Mouse (Mus musculus) C2C12 (cell line): ENCODE results near the gene Olfr668. TPM values are rescaled to one million over a fixed set of nuclear protein-coding genes. Genes with fewer than 3 reads are reported as not detected.

Experiments
- H3K27me3 ChIP-seq: one replicate; pipeline ENCODE4 v1.6.1; 2011; ENCODE audit not compliant: control insufficient read depth, insufficient read depth, insufficient read length
- H3K36me3 ChIP-seq: one replicate; pipeline ENCODE4 v1.6.1; 2011; ENCODE audit not compliant: control insufficient read depth, insufficient read depth
- H3K4me3 ChIP-seq: one replicate; pipeline ENCODE4 v1.5.1; 2011; ENCODE audit warnings: mild to moderate bottlenecking, control low read depth; ENCODE audit not compliant: poor library complexity, insufficient read depth, severe bottlenecking
- H3K79me2 ChIP-seq: one replicate; pipeline ENCODE4 v1.6.1; 2011; ENCODE audit not compliant: control insufficient read depth, insufficient read depth
- H3K79me3 ChIP-seq: one replicate; pipeline ENCODE4 v1.6.1; 2011; ENCODE audit warnings: low read depth, control low read depth
- H3ac ChIP-seq: one replicate; pipeline ENCODE3; 2011; ENCODE audit warnings: low read depth; ENCODE audit not compliant: control insufficient read depth, insufficient read length
- CEBPB ChIP-seq: IDR thresholded peaks from one replicate; pipeline ENCODE4 v1.6.1; 2011; ENCODE audit warnings: low read depth, mild to moderate bottlenecking, control low read depth, moderate library complexity
- CTCF ChIP-seq: IDR thresholded peaks from one replicate; pipeline ENCODE4 v1.5.1; 2011; ENCODE audit not compliant: control insufficient read depth, insufficient read depth, insufficient read length
- FOSL1 ChIP-seq: IDR thresholded peaks from one replicate; pipeline ENCODE4 v1.8.0; 2011; ENCODE audit warnings: mild to moderate bottlenecking, low read length; ENCODE audit not compliant: poor library complexity, insufficient read depth, severe bottlenecking
- MAX ChIP-seq: IDR thresholded peaks from one replicate; pipeline ENCODE4 v1.6.1; 2011; ENCODE audit warnings: mild to moderate bottlenecking, control low read depth
- MYOD1 ChIP-seq: IDR thresholded peaks from one replicate; pipeline ENCODE4 v1.6.1; 2011; ENCODE audit warnings: low read depth; ENCODE audit not compliant: control insufficient read depth, insufficient read length
- MYOG ChIP-seq: IDR thresholded peaks from one replicate; pipeline ENCODE4 v1.6.1; 2011; ENCODE audit not compliant: control insufficient read depth, insufficient read length; ENCODE audit errors: extremely low read depth
- USF1 ChIP-seq: IDR thresholded peaks from one replicate; pipeline ENCODE4 v1.6.1; 2011; ENCODE audit warnings: low read depth, mild to moderate bottlenecking, control low read depth, moderate library complexity
- polyA plus RNA-seq: library from polyadenylated mRNA; unstranded; fragments of >200 nt; fragmentation: generic; extraction: Trizol; gene quantifications from one replicate; pipeline ENCODE4 v1.2.1, GENCODE M21; 2012; ENCODE audit warnings: missing spikeins

Olfr668 gene
- polyA plus RNA-seq, 1 experiment: not detected

- H3K4me3 ChIP-seq: no peak within 1 kb of the TSS
- H3K36me3 ChIP-seq: no peaks in the 10 kb centered on the region
- H3K79me2 ChIP-seq: no peaks in the 10 kb centered on the region
- H3K79me3 ChIP-seq: no peaks in the 10 kb centered on the region
- H3ac ChIP-seq: no peak within 1 kb of the TSS
- no peaks in the 10 kb centered on the region for H3K27me3 ChIP-seq
- TF ChIP-seq CTCF (no peak), MYOG (no peak), FOSL1 (no peak), USF1 (no peak), CEBPB (no peak), MYOD1 (no peak), MAX (no peak)
Measured at GRCm38 (mm10) chr7:104895852-104896251, 32.0 kb downstream of the Olfr668 start, which contains the start of gene Olfr666. Gene Olfr666 (minus strand): TSS chr7:104895952.

GRCm38 (mm10) chr7:104877731-104878130, 50.1 kb downstream of the Olfr668 start, which contains the start of gene Olfr665:
Gene Olfr665 (plus strand): TSS chr7:104878031.
- Histone ChIP-seq H3K36me3 (no peaks in the 10 kb centered on the region), H3K27me3 (no peaks in the 10 kb centered on the region), H3K4me3 (no peak within 1 kb of the TSS), H3K79me3 (no peaks in the 10 kb centered on the region), H3K79me2 (no peaks in the 10 kb centered on the region), H3ac (no peak within 1 kb of the TSS)
- TF ChIP-seq FOSL1 (no peak), CTCF (no peak)

Other genes with a start within 250 kb of the Olfr668 start
- gene Olfr661, start 241.6 kb downstream of the Olfr668 start, polyA plus RNA-seq: not detected
- gene Usp17le, start 150.6 kb downstream of the Olfr668 start, polyA plus RNA-seq: 0.19 TPM
- gene Usp17lb, start 85.5 kb downstream of the Olfr668 start, polyA plus RNA-seq: 0.25 TPM
- gene Usp17la, start 71.0 kb downstream of the Olfr668 start, polyA plus RNA-seq: 0.77 TPM
- not detected for gene Olfr665, start 50.0 kb downstream of the Olfr668 start, polyA plus RNA-seq
- gene Olfr666, start 32.1 kb downstream of the Olfr668 start, polyA plus RNA-seq: not detected
- gene Olfr667, start 6.6 kb downstream of the Olfr668 start, polyA plus RNA-seq: not detected
- not detected for gene Olfr669, start 6.2 kb upstream of the Olfr668 start, polyA plus RNA-seq
- not detected for gene Olfr670, start 34.6 kb upstream of the Olfr668 start, polyA plus RNA-seq
- gene Olfr671, start 51.1 kb upstream of the Olfr668 start, polyA plus RNA-seq: not detected
- not detected for gene Olfr672, start 74.0 kb upstream of the Olfr668 start, polyA plus RNA-seq
- not detected for gene Olfr675, start 100.4 kb upstream of the Olfr668 start, polyA plus RNA-seq
- gene Olfr676, start 104.6 kb upstream of the Olfr668 start, polyA plus RNA-seq: not detected
- not detected for gene Olfr677, start 123.3 kb upstream of the Olfr668 start, polyA plus RNA-seq
- gene Olfr678, start 136.4 kb upstream of the Olfr668 start, polyA plus RNA-seq: not detected
- not detected for gene Olfr679, start 153.1 kb upstream of the Olfr668 start, polyA plus RNA-seq
- gene Olfr680-ps1, start 164.8 kb upstream of the Olfr668 start, polyA plus RNA-seq: not detected
- gene Olfr681, start 188.8 kb upstream of the Olfr668 start, polyA plus RNA-seq: not detected
- not detected for gene Olfr683, start 219.0 kb upstream of the Olfr668 start, polyA plus RNA-seq
- not detected for gene Olfr684, start 235.6 kb upstream of the Olfr668 start, polyA plus RNA-seq